In the genomic region with DNA sequence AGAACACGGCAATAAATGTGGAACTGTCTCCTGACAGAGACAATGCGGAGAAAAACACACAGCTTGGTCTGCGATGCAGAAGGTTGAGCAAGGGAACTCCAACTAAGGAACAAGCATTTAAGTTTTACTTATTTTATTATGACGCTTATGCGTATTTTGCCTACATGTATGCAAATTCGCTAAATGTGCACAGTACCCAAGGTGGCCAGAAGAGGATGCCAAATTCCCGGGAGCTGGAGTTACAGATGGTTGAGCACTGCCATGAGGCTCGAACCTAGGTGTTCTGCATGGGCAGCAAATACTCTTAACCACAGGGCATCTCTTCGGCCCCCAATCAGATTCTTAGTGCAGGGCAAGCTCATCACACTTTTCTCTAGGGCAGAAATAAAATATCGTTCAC, we compare ENCODE assay signal across 14 mouse cellular contexts. TPM values are rescaled to one million over a fixed set of nuclear protein-coding genes. Genes with fewer than 3 reads are reported as not detected.
A peak's percentile ranks its signal among the peaks of the same experiment; 100 is the strongest.
DNase-seq lines count a peak whose midpoint lies in the region; ATAC-seq and TF ChIP-seq lines count a peak whose summit lies in the region.
"Had no signal": no experiment of that assay in that cellular context is flagged by ENCODE, and none has a peak within 500 bp of the region (broad histone marks: within the 10 kb centered on the region; RNA-seq: fewer than 3 reads in every experiment).

No protein-coding gene starts in this region.

- no peak overlapping the region for H3K4me2 ChIP-seq in kidney, embryonic 16.5 days (replicated peaks; ENCODE audit: low read depth, low read length)
- H3K4me2 ChIP-seq in lung, embryonic 14.5 days: no peak overlapping the region
- H3K4me2 ChIP-seq: heart, embryonic 12.5 days had no signal

- peak; percentile 15 to 21 for DNase-seq in cerebellum, postnatal 14 days
- no peak for DNase-seq in cerebellum, adult 11 months
- peak; percentile 51 for DNase-seq in kidney, adult 2 months
- no peak for DNase-seq in lung, embryonic 14.5 days
- no peak for DNase-seq in lung, postnatal 25 days (ENCODE audit: low spot score)
- peak; percentile 3 for DNase-seq in c-Kit-positive CD71-positive TER-119-positive erythroid progenitor cells, embryonic 14.5 days (ENCODE audit: low spot score)
- no peak for DNase-seq in spleen, adult 12 weeks (ENCODE audit: low spot score)
- DNase-seq: kidney, adult 11 months; lung, postnatal 14 days; right cerebral cortex, postnatal 25 days; thymus, postnatal 14 days had no signal

- no peak overlapping the region for H3K9ac ChIP-seq in kidney, embryonic 16.5 days (replicated peaks; ENCODE audit: low read length)
- no peak overlapping the region for H3K9ac ChIP-seq in lung, embryonic 14.5 days
- H3K9ac ChIP-seq: heart, embryonic 12.5 days had no signal

- peak; percentile 65 for TF ChIP-seq CTCF in kidney, adult 2 months (conservative IDR thresholded peaks at IDR 0.05; ENCODE audit: insufficient read depth, insufficient read length, low read depth, low read length)
- peak; percentile 68 for TF ChIP-seq CTCF in lung, embryonic 14.5 days (IDR thresholded peaks at IDR 0.05; ENCODE audit: low read depth)

- TF ChIP-seq POLR2A in kidney, adult 2 months (IDR thresholded peaks at IDR 0.05; ENCODE audit: low read depth, low read length): no peak

- H3K27ac ChIP-seq in kidney, adult 2 months (ENCODE audit: insufficient read depth, low read depth, low read length): no peak overlapping the region
- H3K27ac ChIP-seq in kidney, embryonic 16.5 days (ENCODE audit: low read length): no peak overlapping the region
- H3K27ac ChIP-seq in lung, embryonic 14.5 days (ENCODE audit: low read depth): no peak overlapping the region
- H3K27ac ChIP-seq: hindbrain, embryonic 10.5 days had no signal

- WGBS in kidney, adult 2 months: 79% methylated on average over 10 of the region's 10 CpGs
- 77% methylated on average over 10 of the region's 10 CpGs for WGBS in kidney, embryonic 16.5 days
- 82% methylated on average over 10 of the region's 10 CpGs for WGBS in lung, embryonic 14.5 days

- ATAC-seq in kidney, embryonic 16.5 days (ENCODE audit: low FRiP score, low TSS enrichment): no peak
- ATAC-seq in lung, embryonic 14.5 days (ENCODE audit: insufficient read depth): no peak

- H3K4me1 ChIP-seq in kidney, adult 2 months (ENCODE audit: control insufficient read depth, insufficient read depth, low read length): no peaks in the 10 kb centered on the region
- 0 out of 2 replicates have a peak, but pooled peaks cover 5% of the 10 kb centered on the region for H3K4me1 ChIP-seq in kidney, embryonic 16.5 days (ENCODE audit: insufficient read depth, low read length)
- H3K4me1 ChIP-seq in lung, embryonic 14.5 days (ENCODE audit: insufficient read depth): no peaks in the 10 kb centered on the region
- H3K4me1 ChIP-seq: heart, embryonic 12.5 days; hindbrain, embryonic 10.5 days had no signal

- no peaks in the 10 kb centered on the region for H3K36me3 ChIP-seq in kidney, adult 2 months (ENCODE audit: control insufficient read depth, insufficient read depth, low read length)
- no peaks in the 10 kb centered on the region for H3K36me3 ChIP-seq in kidney, embryonic 16.5 days (ENCODE audit: insufficient read depth, low read length)
- H3K36me3 ChIP-seq in lung, embryonic 14.5 days (ENCODE audit: insufficient read depth): no peaks in the 10 kb centered on the region
- H3K36me3 ChIP-seq: heart, embryonic 12.5 days; hindbrain, embryonic 10.5 days had no signal

- no peaks in the 10 kb centered on the region for H3K27me3 ChIP-seq in kidney, adult 2 months (replicated peaks; ENCODE audit: control insufficient read depth, insufficient read depth, low read length)
- no peaks in the 10 kb centered on the region for H3K27me3 ChIP-seq in kidney, embryonic 16.5 days (ENCODE audit: insufficient read depth, low read length)
- no peaks in the 10 kb centered on the region for H3K27me3 ChIP-seq in lung, embryonic 14.5 days (ENCODE audit: insufficient read depth, low read length)
- H3K27me3 ChIP-seq: heart, embryonic 12.5 days had no signal

- H3K9me3 ChIP-seq in kidney, embryonic 16.5 days (ENCODE audit: low read length): no peaks in the 10 kb centered on the region
- no peaks in the 10 kb centered on the region for H3K9me3 ChIP-seq in lung, embryonic 14.5 days (ENCODE audit: low read depth, low read length)
- H3K9me3 ChIP-seq: heart, embryonic 12.5 days; hindbrain, embryonic 10.5 days had no signal

- H3K4me3 ChIP-seq in kidney, adult 2 months (ENCODE audit: insufficient read depth, low read depth, low read length): no peak overlapping the region
- no peak overlapping the region for H3K4me3 ChIP-seq in kidney, embryonic 16.5 days (ENCODE audit: low read length)
- no peak overlapping the region for H3K4me3 ChIP-seq in lung, embryonic 14.5 days (ENCODE audit: low read depth, low read length)
- H3K4me3 ChIP-seq: heart, embryonic 12.5 days; hindbrain, embryonic 10.5 days had no signal

RNA-seq across cellular contexts. Expression of a gene that starts 13.3 kb away (rescaled TPM):
- 9.4 TPM in 2 replicates for polyA plus RNA-seq in kidney, adult 2 months (2012; rRNA removed)
- 25.2 and 29.4 TPM in 2 replicates for polyA plus RNA-seq in kidney, embryonic 16.5 days (2015; fragmentation: Nextera tagmentation; extraction: Ambion mirVana)
- polyA plus RNA-seq in lung, embryonic 14.5 days (2014; fragmentation: Nextera tagmentation; extraction: Ambion mirVana): 13.6 and 16.3 TPM in 2 replicates

RNA-seq across cellular contexts. Expression of a gene that starts 50.3 kb away (rescaled TPM):
- polyA plus RNA-seq in kidney, adult 2 months (2012; rRNA removed): 2,043 and 2,340 TPM in 2 replicates
- 945 and 1,022 TPM in 2 replicates for polyA plus RNA-seq in kidney, embryonic 16.5 days (2015; fragmentation: Nextera tagmentation; extraction: Ambion mirVana)
- polyA plus RNA-seq in lung, embryonic 14.5 days (2014; fragmentation: Nextera tagmentation; extraction: Ambion mirVana): 215 and 230 TPM in 2 replicates

Comparison
In these comparisons a context has a peak if more than half of its experiments do, and no peak if none do; other contexts are left out.
1. DNase-seq: peak in cerebellum, postnatal 14 days (2 of 2), kidney, adult 2 months (single experiment) and c-Kit-positive CD71-positive TER-119-positive erythroid progenitor cells, embryonic 14.5 days (single experiment); none in cerebellum, adult 11 months (single experiment), lung, embryonic 14.5 days (single experiment), lung, postnatal 25 days (single experiment) and spleen, adult 12 weeks (single experiment).